Mouse (Mus musculus): ENCODE measurements around the gene Arih2. TPM values are rescaled to one million over a fixed set of nuclear protein-coding genes. Genes with fewer than 3 reads are reported as not detected.
A peak's percentile ranks its signal among the peaks of the same experiment; 100 is the strongest.

Arih2 gene
- polyA plus RNA-seq, 1 experiment from 2014 or later, result 57.2 TPM

DNA sequence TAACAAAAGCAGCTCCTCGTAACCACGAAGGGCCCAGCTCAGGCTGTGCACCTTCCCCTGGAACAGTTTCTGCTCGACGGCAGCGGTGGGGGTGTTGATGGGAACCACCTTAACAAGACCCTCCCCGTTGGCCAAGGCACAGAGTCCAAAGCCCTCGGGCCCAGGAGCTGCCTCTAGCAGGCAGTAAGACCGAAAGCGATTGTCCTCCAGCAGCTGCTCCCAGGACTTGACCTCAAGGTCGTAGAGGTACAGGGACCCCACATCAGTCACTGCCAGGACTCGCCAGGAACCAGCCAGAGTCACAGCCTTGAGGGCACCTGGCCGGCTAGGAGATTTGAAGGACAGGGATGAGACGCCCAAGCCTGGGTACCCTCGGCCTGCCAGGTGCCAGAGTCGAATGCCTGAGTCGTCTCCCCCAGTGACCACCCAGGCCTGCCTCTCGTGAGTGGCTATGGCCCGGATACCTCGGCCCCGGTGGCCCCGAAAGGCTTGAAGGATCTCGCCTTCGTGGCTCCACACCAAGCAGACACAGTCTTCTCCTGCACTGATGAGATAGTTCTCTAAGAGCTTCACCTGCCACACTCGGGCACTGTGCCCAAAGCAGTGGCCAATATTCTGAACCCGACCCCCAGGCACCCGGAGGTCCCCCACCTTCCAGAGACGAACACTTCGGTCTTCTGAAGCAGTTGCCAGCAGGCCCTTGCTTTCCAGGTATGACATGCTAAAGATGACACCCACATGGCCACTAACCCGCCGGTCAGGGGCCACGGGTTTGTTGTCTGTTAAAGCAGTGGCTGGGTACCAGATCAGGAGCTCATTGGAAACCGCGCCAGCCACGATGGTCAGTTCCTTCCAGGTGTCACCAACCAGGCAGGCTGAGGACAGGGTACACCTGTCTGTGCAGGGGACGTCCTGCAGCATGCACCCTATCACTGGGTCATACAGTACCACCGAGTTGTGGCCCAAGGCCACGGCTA, 73.6 kb downstream of the Arih2 start:
- WGBS, result 87% methylated on average over 37 of the region's 37 CpGs
- no peaks in the 10 kb centered on the region for H3K27me3 ChIP-seq (replicated peaks)
- H3K4me1 ChIP-seq, result peaks cover 63% of the 10 kb centered on the region
- no peak for ATAC-seq (ENCODE audit: low FRiP score, low read depth)
- peaks cover 53% of the 10 kb centered on the region for H3K36me3 ChIP-seq
- H3K27ac ChIP-seq, result no peak overlapping the region
- no peaks in the 10 kb centered on the region for H3K9me3 ChIP-seq
- H3K9ac ChIP-seq, result 0 out of 2 replicates have a peak overlapping the region, but pooled peaks have one; percentile 26
- H3K4me2 ChIP-seq (replicated peaks), result peak overlapping the region; percentile 79
- peak overlapping the region; percentile 11; the same call in 1 of the 2 replicates for H3K4me3 ChIP-seq

- Histone ChIP-seq H3K4me2 (replicated peaks) (peak overlapping the region; percentile 79), H3K36me3 (peaks cover 53% of the 10 kb centered on the region), H3K4me1 (peaks cover 70% of the 10 kb centered on the region), H3K27me3 (replicated peaks) (no peaks in the 10 kb centered on the region), H3K9ac (0 out of 2 replicates have a peak overlapping the region, but pooled peaks have one; percentile 26), H3K9me3 (no peaks in the 10 kb centered on the region), H3K27ac (no peak overlapping the region), H3K4me3 (peak overlapping the region; percentile 11; the same call in 1 of the 2 replicates)
- 88% methylated on average over 12 of the region's 12 CpGs for WGBS
- no peak for ATAC-seq (ENCODE audit: low FRiP score, low read depth)
These were observed 74.3 kb downstream of the Arih2 start for GRCm38 (mm10) chr9:108574921-108575320.

- Histone ChIP-seq H3K27ac (no peak overlapping the region), H3K27me3 (replicated peaks) (no peaks in the 10 kb centered on the region), H3K4me3 (no peak overlapping the region), H3K9ac (no peak overlapping the region), H3K4me2 (replicated peaks) (peak overlapping the region; percentile 79), H3K36me3 (peaks cover 53% of the 10 kb centered on the region), H3K4me1 (peaks cover 65% of the 10 kb centered on the region), H3K9me3 (no peaks in the 10 kb centered on the region)
- 58% methylated on average over 26 of the region's 26 CpGs for WGBS
- ATAC-seq (ENCODE audit: low FRiP score, low read depth), result no peak
These were observed 75.2 kb downstream of the Arih2 start for GRCm38 (mm10) chr9:108573774-108574690.

DNA sequence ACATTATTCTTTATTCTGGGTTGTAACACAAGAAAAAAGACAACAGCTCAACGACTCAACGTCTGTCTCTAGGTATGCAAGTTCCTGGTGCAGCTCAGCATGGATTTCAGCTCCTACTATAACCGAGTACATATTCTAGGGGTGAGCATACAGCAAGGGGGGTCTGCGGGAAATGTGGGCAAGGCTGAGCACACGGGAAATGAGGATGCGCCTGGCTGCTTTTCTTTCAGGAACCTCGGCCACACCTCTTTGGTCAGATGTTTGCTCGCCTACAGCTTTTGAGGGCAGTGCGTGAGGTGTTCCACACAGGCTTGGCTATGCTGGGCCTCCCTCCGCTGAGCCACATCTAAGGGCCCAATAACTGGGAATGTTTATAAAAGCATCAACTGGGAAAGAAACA, 76.9 kb downstream of the Arih2 start:
- H3K4me1 ChIP-seq, result peaks cover 67% of the 10 kb centered on the region
- ATAC-seq (ENCODE audit: low FRiP score, low read depth), result no peak
- no peaks in the 10 kb centered on the region for H3K27me3 ChIP-seq (replicated peaks)
- WGBS, result 92% methylated on average over 10 of the region's 10 CpGs
- H3K27ac ChIP-seq, result no peak overlapping the region
- no peak overlapping the region for H3K4me2 ChIP-seq (replicated peaks)
- no peak overlapping the region for H3K9ac ChIP-seq
- no peaks in the 10 kb centered on the region for H3K9me3 ChIP-seq
- peaks cover 53% of the 10 kb centered on the region for H3K36me3 ChIP-seq
- H3K4me3 ChIP-seq, result no peak overlapping the region

DNA sequence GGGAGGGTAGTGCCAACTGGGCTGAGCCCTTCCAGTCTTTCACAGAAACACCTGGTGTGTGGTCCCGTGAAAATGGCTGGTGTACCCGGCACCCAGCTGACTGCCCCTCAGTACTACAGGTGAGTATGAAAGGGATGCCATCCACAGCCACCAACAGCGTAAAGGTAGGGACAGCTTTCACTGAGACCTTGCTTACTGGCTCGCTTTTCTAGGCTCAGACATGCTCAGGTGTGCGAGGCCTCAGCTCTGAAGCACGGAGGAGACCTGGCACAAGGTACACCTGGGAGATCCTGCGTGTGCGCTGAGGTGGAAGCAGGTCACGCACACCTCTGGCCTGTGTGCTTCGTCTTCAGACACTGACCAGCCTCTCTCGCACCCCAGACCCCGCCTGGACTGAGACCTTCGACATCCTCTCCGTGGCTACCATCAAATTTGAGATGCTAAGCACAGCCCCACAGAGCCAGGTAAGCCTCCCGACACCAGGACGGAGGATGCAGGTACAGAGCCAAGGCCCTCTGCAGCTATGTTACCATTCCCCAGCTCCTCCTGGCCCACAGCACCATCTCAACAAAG, 77.7 kb downstream of the Arih2 start:
- no peak for ATAC-seq (ENCODE audit: low FRiP score, low read depth)
- H3K27me3 ChIP-seq (replicated peaks), result no peaks in the 10 kb centered on the region
- 0 out of 2 replicates have a peak overlapping the region, but pooled peaks have one; percentile 2 for H3K4me2 ChIP-seq (replicated peaks)
- H3K4me3 ChIP-seq, result no peak overlapping the region
- H3K9me3 ChIP-seq, result no peaks in the 10 kb centered on the region
- H3K36me3 ChIP-seq, result peaks cover 53% of the 10 kb centered on the region
- WGBS, result 95% methylated on average over 16 of the region's 16 CpGs
- H3K4me1 ChIP-seq, result peaks cover 60% of the 10 kb centered on the region
- no peak overlapping the region for H3K27ac ChIP-seq
- no peak overlapping the region for H3K9ac ChIP-seq

GRCm38 (mm10) chr9:108570207-108570896, 78.8 kb downstream of the Arih2 start:
- peak; percentile 4; the same call in 1 of the 2 replicates for ATAC-seq (ENCODE audit: low FRiP score, low read depth)
- H3K36me3 ChIP-seq, result peaks cover 48% of the 10 kb centered on the region
- WGBS, result 1% methylated on average over 40 of the region's 40 CpGs
- H3K9me3 ChIP-seq, result no peaks in the 10 kb centered on the region
- H3K4me3 ChIP-seq, result peak overlapping the region; percentile 51
- H3K27me3 ChIP-seq (replicated peaks), result no peaks in the 10 kb centered on the region
- H3K4me1 ChIP-seq, result peaks cover 59% of the 10 kb centered on the region
- H3K9ac ChIP-seq, result peak overlapping the region; percentile 66
- H3K27ac ChIP-seq, result 0 out of 2 replicates have a peak overlapping the region, but pooled peaks have one; percentile 42
- H3K4me2 ChIP-seq (replicated peaks), result peak overlapping the region; percentile 99

DNA sequence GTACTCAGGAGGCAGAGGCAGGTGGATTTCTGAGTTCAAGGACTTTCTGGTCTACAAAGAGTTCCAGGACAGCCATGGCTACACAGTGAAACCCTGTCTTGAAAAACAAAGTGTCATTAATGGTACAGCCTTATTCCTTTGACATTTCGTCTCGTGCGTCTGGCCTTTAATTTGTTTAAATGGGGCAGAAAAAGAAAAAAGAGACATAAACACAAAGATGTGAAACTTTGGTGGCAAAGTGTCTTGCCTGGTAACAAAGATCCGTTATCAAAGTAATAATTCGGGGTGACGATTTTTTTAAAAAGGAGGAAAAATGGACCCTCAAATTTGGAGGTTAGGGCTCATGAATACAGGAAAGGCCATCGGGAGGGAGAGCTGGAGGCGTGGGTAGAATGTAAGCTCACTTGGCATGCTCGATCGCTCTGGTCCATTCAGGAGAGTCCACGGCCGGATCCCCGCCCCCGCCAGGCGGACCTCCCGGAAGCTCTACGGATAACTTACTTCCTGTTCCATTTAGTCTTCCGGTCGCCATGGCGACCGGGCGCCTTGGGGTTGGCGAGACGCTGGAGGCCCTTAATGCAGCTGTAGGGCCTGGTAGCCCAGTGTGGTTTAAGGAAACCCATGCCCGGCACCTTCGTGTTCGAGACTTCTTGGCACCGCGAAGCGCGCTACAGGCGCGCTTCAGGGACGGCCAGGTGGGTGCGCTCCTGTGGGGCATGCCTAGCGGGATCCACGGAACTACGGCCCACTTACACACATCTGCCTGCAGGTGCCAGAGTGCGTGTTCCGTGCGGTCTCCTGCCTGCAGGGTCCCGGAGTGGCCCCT, 79.6 kb downstream of the Arih2 start, which contains the start of gene Dalrd3:
Gene Dalrd3, plus strand, starts transcription at position 506 of the 826 bp plus-strand sequence.
- H3K27me3 ChIP-seq (replicated peaks), result no peaks in the 10 kb centered on the region
- peak; percentile 57 for ATAC-seq (ENCODE audit: low FRiP score, low read depth)
- WGBS, result 7% methylated on average over 42 of the region's 42 CpGs
- 0 out of 2 replicates have a peak within 1 kb of the TSS, but pooled peaks have one; percentile 42 for H3K27ac ChIP-seq
- H3K36me3 ChIP-seq, result peaks cover 48% of the 10 kb centered on the region
- no peaks in the 10 kb centered on the region for H3K9me3 ChIP-seq
- H3K4me1 ChIP-seq, result peaks cover 52% of the 10 kb centered on the region
- H3K9ac ChIP-seq, result peak within 1 kb of the TSS; percentile 66
- H3K4me2 ChIP-seq (replicated peaks), result peak within 1 kb of the TSS; percentile 99
- peak within 1 kb of the TSS; percentile 51 for H3K4me3 ChIP-seq

- Histone ChIP-seq H3K36me3 (peaks cover 48% of the 10 kb centered on the region), H3K9me3 (no peaks in the 10 kb centered on the region), H3K4me3 (peak overlapping the region; percentile 68; the same call in 1 of the 2 replicates), H3K27me3 (replicated peaks) (no peaks in the 10 kb centered on the region), H3K9ac (0 out of 2 replicates have a peak overlapping the region, but pooled peaks have one; percentile 75), H3K27ac (no peak overlapping the region), H3K4me1 (peaks cover 41% of the 10 kb centered on the region), H3K4me2 (replicated peaks) (peak overlapping the region; percentile 99)
- 82% methylated on average over 17 of the region's 17 CpGs for WGBS
- ATAC-seq (ENCODE audit: low FRiP score, low read depth), result no peak
These were observed 80.7 kb downstream of the Arih2 start for GRCm38 (mm10) chr9:108568511-108568921.

GRCm38 (mm10) chr9:108567931-108568419, 81.2 kb downstream of the Arih2 start:
- peak overlapping the region; percentile 99 for H3K4me2 ChIP-seq (replicated peaks)
- WGBS, result 13% methylated on average over 18 of the region's 18 CpGs
- peak overlapping the region; percentile 75 for H3K9ac ChIP-seq
- H3K27me3 ChIP-seq (replicated peaks), result no peaks in the 10 kb centered on the region
- ATAC-seq (ENCODE audit: low FRiP score, low read depth), result no peak
- no peaks in the 10 kb centered on the region for H3K9me3 ChIP-seq
- H3K27ac ChIP-seq, result peak overlapping the region; percentile 90; the same call in 1 of the 2 replicates
- H3K4me3 ChIP-seq, result peak overlapping the region; percentile 68
- H3K36me3 ChIP-seq, result peaks cover 48% of the 10 kb centered on the region
- peaks cover 39% of the 10 kb centered on the region for H3K4me1 ChIP-seq
